Comparison of ENCODE assay signal across 9 mouse cellular contexts in genomic region chr19:57509758-57510319, GRCm38 (mm10). TPM values are rescaled to one million over a fixed set of nuclear protein-coding genes. Genes with fewer than 3 reads are reported as not detected.
DNase-seq lines count a peak whose midpoint lies in the region; ATAC-seq and TF ChIP-seq lines count a peak whose summit lies in the region.
"Had no signal": no experiment of that assay in that cellular context is flagged by ENCODE, and none has a peak within 500 bp of the region (broad histone marks: within the 10 kb centered on the region; RNA-seq: fewer than 3 reads in every experiment).

No protein-coding gene starts in this region.

- peak; percentile 46 to 51 for DNase-seq in cerebellum, postnatal 10 days
- DNase-seq in cerebellum, adult 11 months, result no peak
- DNase-seq in lung, postnatal 0 days (ENCODE audit: low spot score), result peak; percentile 47
- DNase-seq in natural killer cell, adult 2 months (ENCODE audit: low spot score in 2 of 2), result no peak
- no peak for DNase-seq in cerebellum, adult 9-11 months
- DNase-seq in frontal cortex, postnatal 25 days (ENCODE audit: low spot score in 2 of 2), result no peak

- H3K9me3 ChIP-seq in intestine, embryonic 15.5 days, result no peaks in the 10 kb centered on the region
- H3K9me3 ChIP-seq in lung, postnatal 0 days (ENCODE audit: low read length), result no peaks in the 10 kb centered on the region

- H3K9ac ChIP-seq in intestine, embryonic 15.5 days, result no peak overlapping the region
- H3K9ac ChIP-seq in lung, postnatal 0 days (replicated peaks; ENCODE audit: low read depth), result no peak overlapping the region
- H3K9ac ChIP-seq: liver, embryonic 14.5 days had no signal

- H3K4me2 ChIP-seq in intestine, embryonic 15.5 days (replicated peaks), result peak overlapping the region; percentile 41
- H3K4me2 ChIP-seq in lung, postnatal 0 days (replicated peaks; ENCODE audit: low read depth, low read length), result peak overlapping the region; percentile 27; the same call in 1 of the 2 replicates

- WGBS in intestine, embryonic 15.5 days, result 38% methylated on average over 14 of the region's 14 CpGs
- 25% methylated on average over 14 of the region's 14 CpGs for WGBS in lung, postnatal 0 days

- H3K4me3 ChIP-seq in intestine, embryonic 15.5 days (replicated peaks), result no peak overlapping the region
- no peak overlapping the region for H3K4me3 ChIP-seq in lung, postnatal 0 days (ENCODE audit: low read depth, low read length)

- H3K36me3 ChIP-seq in intestine, embryonic 15.5 days, result no peaks in the 10 kb centered on the region
- H3K36me3 ChIP-seq in lung, postnatal 0 days (ENCODE audit: insufficient read depth, low read length), result no peaks in the 10 kb centered on the region

- H3K27me3 ChIP-seq in intestine, embryonic 15.5 days (replicated peaks), result no peaks in the 10 kb centered on the region
- no peaks in the 10 kb centered on the region for H3K27me3 ChIP-seq in lung, postnatal 0 days (replicated peaks; ENCODE audit: insufficient read depth, low read length)

- ATAC-seq in common myeloid progenitor, adult 5-6 weeks (replicated peaks; ENCODE audit: low read depth, poor library complexity, severe bottlenecking), result peak; percentile 90
- peak; percentile 65 for ATAC-seq in intestine, embryonic 15.5 days
- peak; percentile 41; the same call in 1 of the 2 replicates for ATAC-seq in lung, postnatal 0 days

- peak overlapping the region; percentile 74 for H3K27ac ChIP-seq in intestine, embryonic 15.5 days
- H3K27ac ChIP-seq in lung, postnatal 0 days (ENCODE audit: low read length), result no peak overlapping the region
- H3K27ac ChIP-seq: liver, embryonic 14.5 days had no signal

- no peak for TF ChIP-seq CTCF in lung, postnatal 0 days (IDR thresholded peaks at IDR 0.05)

- no peak for TF ChIP-seq EP300 in lung, postnatal 0 days (IDR thresholded peaks at IDR 0.05)

- H3K4me1 ChIP-seq in intestine, embryonic 15.5 days (replicated peaks), result peaks cover 10% of the 10 kb centered on the region
- H3K4me1 ChIP-seq in lung, postnatal 0 days (ENCODE audit: insufficient read depth, low read depth, low read length), result no peaks in the 10 kb centered on the region

RNA-seq across cellular contexts. Expression of gene Trub1, which starts 57.1 kb away (rescaled TPM):
- 20.1 and 20.6 TPM in 2 replicates for total RNA-seq in common myeloid progenitor, adult 5-6 weeks (2017)
- 20.6 and 24.1 TPM in 2 replicates for polyA plus RNA-seq in intestine, embryonic 15.5 days (2015; fragmentation: Nextera tagmentation; extraction: Ambion mirVana)
- polyA plus RNA-seq in lung, postnatal 0 days (2015; fragmentation: Nextera tagmentation; extraction: Ambion mirVana), result 8.5 and 9.0 TPM in 2 replicates

Comparison
In these comparisons a context has a peak if more than half of its experiments do, and no peak if none do; other contexts are left out.
1. DNase-seq: peak in cerebellum, postnatal 10 days (2 of 2) and lung, postnatal 0 days (single experiment); none in cerebellum, adult 11 months (single experiment), natural killer cell, adult 2 months (0 of 2), cerebellum, adult 9-11 months (single experiment) and frontal cortex, postnatal 25 days (0 of 2).
2. Peak in every context shown above with its lines, with median percentiles within 50 percentile points of each other: ATAC-seq.